In the genomic region with DNA sequence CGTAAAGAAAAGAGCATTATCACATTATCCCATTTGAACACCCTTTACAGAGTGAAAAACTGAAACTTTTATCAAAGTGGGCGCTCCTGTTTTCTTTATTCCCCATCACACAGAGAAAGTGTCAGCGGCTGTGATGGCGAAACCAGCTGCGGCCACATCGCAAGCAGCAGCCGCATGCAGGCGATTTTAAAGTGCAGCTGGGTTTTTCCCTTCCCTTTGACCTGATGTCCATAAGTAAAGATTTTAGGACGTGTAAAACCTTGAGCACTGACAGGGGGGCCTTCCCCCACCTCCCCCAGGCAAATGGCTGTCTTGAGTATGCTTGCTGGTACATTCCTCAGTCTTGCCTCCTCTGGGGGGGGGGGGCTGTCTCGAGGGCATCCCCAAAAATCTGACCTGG, we compare ENCODE assay signal across 19 mouse cellular contexts.
DNase-seq lines count a peak whose midpoint lies in the region; ATAC-seq and TF ChIP-seq lines count a peak whose summit lies in the region.
"Had no signal": no experiment of that assay in that cellular context is flagged by ENCODE, and none has a peak within 500 bp of the region (broad histone marks: within the 10 kb centered on the region; RNA-seq: fewer than 3 reads in every experiment).

No protein-coding gene starts in this region.

- no peaks in the 10 kb centered on the region for H3K36me3 ChIP-seq in E14TG2a.4 (ENCODE audit: insufficient read depth, low read length)
- no peaks in the 10 kb centered on the region for H3K36me3 ChIP-seq in limb, embryonic 12.5 days
- no peaks in the 10 kb centered on the region for H3K36me3 ChIP-seq in midbrain, postnatal 0 days (ENCODE audit: insufficient read depth, low read length)
- H3K36me3 ChIP-seq: hindbrain, embryonic 12.5 days; intestine, embryonic 15.5 days; midbrain, embryonic 13.5 days had no signal

- no peaks in the 10 kb centered on the region for H3K9me3 ChIP-seq in E14TG2a.4 (ENCODE audit: low read length)
- H3K9me3 ChIP-seq in limb, embryonic 12.5 days, result no peaks in the 10 kb centered on the region
- H3K9me3 ChIP-seq in midbrain, postnatal 0 days (ENCODE audit: low read length), result no peaks in the 10 kb centered on the region
- H3K9me3 ChIP-seq: hindbrain, embryonic 12.5 days; intestine, embryonic 15.5 days; midbrain, embryonic 13.5 days had no signal

- 13% methylated on average over 10 of the region's 10 CpGs for WGBS in limb, embryonic 12.5 days
- WGBS in midbrain, postnatal 0 days, result 85% methylated on average over 10 of the region's 10 CpGs

- peak overlapping the region; percentile 78 for H3K4me3 ChIP-seq in E14TG2a.4 (replicated peaks; ENCODE audit: low read length)
- H3K4me3 ChIP-seq in limb, embryonic 12.5 days (replicated peaks), result no peak overlapping the region
- H3K4me3 ChIP-seq in midbrain, postnatal 0 days (ENCODE audit: low read depth, low read length), result no peak overlapping the region
- H3K4me3 ChIP-seq: heart, adult 2 months; hindbrain, embryonic 12.5 days; intestine, embryonic 15.5 days; midbrain, embryonic 13.5 days had no signal

- H3K4me1 ChIP-seq in E14TG2a.4 (replicated peaks; ENCODE audit: low read depth, low read length), result peaks cover 97% of the 10 kb centered on the region
- peaks cover 96% of the 10 kb centered on the region for H3K4me1 ChIP-seq in limb, embryonic 12.5 days (replicated peaks)
- 0 out of 2 replicates have a peak, but pooled peaks cover 2% of the 10 kb centered on the region for H3K4me1 ChIP-seq in midbrain, postnatal 0 days (ENCODE audit: insufficient read depth, low read length)
- H3K4me1 ChIP-seq: midbrain, embryonic 13.5 days had no signal

- no peaks in the 10 kb centered on the region for H3K27me3 ChIP-seq in E14TG2a.4 (ENCODE audit: insufficient read depth, low read length)
- no peaks in the 10 kb centered on the region for H3K27me3 ChIP-seq in limb, embryonic 12.5 days
- peaks cover 5% of the 10 kb centered on the region for H3K27me3 ChIP-seq in midbrain, postnatal 0 days (ENCODE audit: insufficient read depth, low read length)
- H3K27me3 ChIP-seq: hindbrain, embryonic 12.5 days; intestine, embryonic 15.5 days had no signal

- intact Hi-C loops in left cerebral cortex, postnatal 36 days (cut with DNase I), result no loop called here

- no peak for ATAC-seq in limb, embryonic 12.5 days (ENCODE audit: insufficient number of reproducible peaks, insufficient read depth, low FRiP score, low TSS enrichment, low read depth)
- no peak for ATAC-seq in midbrain, postnatal 0 days (ENCODE audit: low FRiP score)
- ATAC-seq: intestine, embryonic 15.5 days; liver, postnatal 0 days; midbrain, embryonic 13.5 days had no signal

- H3K4me2 ChIP-seq in limb, embryonic 12.5 days, result peak overlapping the region; percentile 35
- H3K4me2 ChIP-seq in midbrain, postnatal 0 days (ENCODE audit: low read depth, low read length, poor library complexity, severe bottlenecking), result no peak overlapping the region
- H3K4me2 ChIP-seq: hindbrain, embryonic 12.5 days; intestine, embryonic 15.5 days; midbrain, embryonic 13.5 days had no signal

- no peak overlapping the region for H3K9ac ChIP-seq in limb, embryonic 12.5 days (replicated peaks)
- H3K9ac ChIP-seq in midbrain, postnatal 0 days (replicated peaks; ENCODE audit: low read length, poor library complexity, severe bottlenecking), result no peak overlapping the region
- H3K9ac ChIP-seq: hindbrain, embryonic 12.5 days; intestine, embryonic 15.5 days; liver, postnatal 0 days; midbrain, embryonic 13.5 days had no signal

- DNase-seq in kidney, postnatal 10 days, result peak; percentile 22
- DNase-seq in kidney, postnatal 36 days, result no peak
- DNase-seq in embryo, embryonic 9.5 days (ENCODE audit: extremely low spot score), result peak; percentile 17
- DNase-seq in midbrain, postnatal 0 days (ENCODE audit: low spot score), result no peak
- no peak for DNase-seq in left cerebral cortex, postnatal 36 days (ENCODE audit: low spot score in 2 of 2)
- DNase-seq: cerebellum, adult 9-10 months; gastrocnemius, postnatal 14 days; heart, adult 2 months; kidney, postnatal 25 days; left cerebral cortex, postnatal 4 days; liver, postnatal 0 days; right cerebral cortex, postnatal 14 days; thymus, postnatal 25 days had no signal

- peak overlapping the region; percentile 82 for H3K27ac ChIP-seq in limb, embryonic 12.5 days
- no peak overlapping the region for H3K27ac ChIP-seq in midbrain, postnatal 0 days (ENCODE audit: low read depth, low read length)
- H3K27ac ChIP-seq: heart, adult 2 months; hindbrain, embryonic 12.5 days; intestine, embryonic 15.5 days; macrophage; midbrain, embryonic 13.5 days had no signal

- TF ChIP-seq CTCF in E14TG2a.4 (conservative IDR thresholded peaks at IDR 0.05; ENCODE audit: low read length), result no peak
- no peak for TF ChIP-seq CTCF in midbrain, postnatal 0 days (IDR thresholded peaks at IDR 0.05)

Comparison
In these comparisons a context has a peak if more than half of its experiments do, and no peak if none do; other contexts are left out.
1. DNase-seq: peak in kidney, postnatal 10 days (single experiment) and embryo, embryonic 9.5 days (single experiment); none in kidney, postnatal 36 days (0 of 2), midbrain, postnatal 0 days (single experiment) and left cerebral cortex, postnatal 36 days (0 of 2).